Mouse (Mus musculus) bone marrow macrophage, adult 2 months (primary cell): ENCODE results near the gene Hpse2.

Experiments
- CTCF ChIP-seq: IDR thresholded peaks from 2 replicates; pipeline ENCODE4 v1.5.1; 2012; ENCODE audit warnings: low read depth, mild to moderate bottlenecking, low read length, moderate library complexity
- POLR2A ChIP-seq: IDR thresholded peaks from 2 replicates; pipeline ENCODE4 v1.6.1; 2012; ENCODE audit warnings: mild to moderate bottlenecking, low read depth, low read length, borderline replicate concordance

- TF ChIP-seq CTCF (no peak), POLR2A (no peak)
These were observed 638.0 kb downstream of the Hpse2 start for GRCm38 (mm10) chr19:42750196-42750595.
